Mouse (Mus musculus) cortical plate, adult 2 months (tissue): ENCODE measurements around the gene Kcnk5.

Experiments
- CTCF ChIP-seq: fragments of 200-500 bp; IDR thresholded peaks from 2 replicates; pipeline ENCODE4 v1.5.1; 2011; ENCODE audit warnings: mild to moderate bottlenecking, control low read depth, low read length; ENCODE audit not compliant: insufficient read depth; ENCODE audit errors: extremely low read depth
- POLR2A ChIP-seq: fragments of 200-500 bp; IDR thresholded peaks from 2 replicates; pipeline ENCODE4 v1.6.1; 2011; ENCODE audit warnings: mild to moderate bottlenecking, low read length, control low read depth; ENCODE audit not compliant: insufficient read depth; ENCODE audit errors: extremely low read depth

DNA sequence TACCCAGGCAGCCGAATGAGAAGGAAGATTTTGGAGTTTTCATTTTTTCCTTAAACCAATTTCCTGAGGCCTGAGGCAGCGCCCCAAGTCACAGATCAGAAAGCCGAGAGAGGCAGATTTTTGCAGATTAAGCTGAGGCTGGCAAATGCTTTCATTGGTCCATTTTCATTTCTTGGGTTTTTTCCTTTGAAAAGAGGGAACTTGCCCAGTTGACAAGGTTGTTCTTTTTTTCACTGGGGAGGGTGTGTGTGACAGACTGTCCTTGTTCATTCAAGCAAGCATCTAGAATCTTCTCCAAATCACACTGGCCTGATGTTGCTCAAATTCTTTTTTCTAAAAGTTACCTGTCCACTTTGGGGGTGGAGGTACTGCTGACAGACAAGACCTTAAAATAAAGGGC lies 2.5 kb downstream of the Kcnk5 start:
- TF ChIP-seq POLR2A (no peak), CTCF (no peak)
